In the genomic region with DNA sequence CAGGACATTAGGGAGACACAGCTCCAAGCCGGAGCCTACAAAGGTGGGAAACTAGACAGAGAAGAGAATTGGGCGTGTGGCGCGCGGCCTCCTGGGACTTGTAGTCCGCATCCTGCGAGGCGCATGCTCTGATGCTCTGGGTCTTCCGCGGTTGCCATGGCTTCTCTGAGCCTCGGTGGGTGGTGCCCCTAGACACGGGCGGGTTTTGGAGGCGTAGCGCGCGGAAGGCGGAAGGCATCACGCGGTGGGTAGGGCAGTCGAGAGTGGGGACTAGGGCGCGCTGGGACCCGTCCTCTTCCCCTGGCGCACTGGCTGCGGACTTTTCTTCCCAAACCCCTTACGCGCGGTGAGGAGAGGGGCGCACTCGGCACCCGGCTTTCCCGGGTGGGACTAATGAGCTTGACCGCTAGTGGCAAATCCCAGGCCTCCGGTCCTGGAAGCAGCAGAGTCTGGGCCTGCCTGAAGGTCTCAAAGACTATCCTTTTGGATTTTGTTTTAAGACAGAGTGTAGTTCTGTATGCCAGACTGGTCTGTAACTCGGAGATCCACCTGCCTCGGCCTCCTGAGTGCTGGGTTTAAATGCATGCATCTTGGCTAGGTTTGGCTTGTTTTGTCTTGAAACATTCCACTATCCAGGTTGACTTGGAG, we compare ENCODE assay signal across 8 mouse cellular contexts. TPM values are rescaled to one million over a fixed set of nuclear protein-coding genes. Genes with fewer than 3 reads are reported as not detected.
DNase-seq lines count a peak whose midpoint lies in the region; ATAC-seq and TF ChIP-seq lines count a peak whose summit lies in the region.

A gene (plus strand): TSS at position 160 of the 648 bp plus-strand sequence.

- TF ChIP-seq EP300 in ES-Bruce4 (IDR thresholded peaks at IDR 0.05; ENCODE audit: insufficient read depth, low read depth, low read length), result no peak

- intact Hi-C loops in heart, postnatal 14 days (cut with DNase I), result no loop called here

- peak within 1 kb of the TSS; percentile 36 for H3K9ac ChIP-seq in ES-Bruce4 (ENCODE audit: low read depth, poor library complexity, severe bottlenecking)
- peak within 1 kb of the TSS; percentile 76 for H3K9ac ChIP-seq in forebrain, embryonic 14.5 days (ENCODE audit: low read length)
- H3K9ac ChIP-seq in neural tube, embryonic 15.5 days (replicated peaks), result peak within 1 kb of the TSS; percentile 78

- H3K4me2 ChIP-seq in forebrain, embryonic 14.5 days (ENCODE audit: low read length), result peak within 1 kb of the TSS; percentile 63
- H3K4me2 ChIP-seq in neural tube, embryonic 15.5 days, result peak within 1 kb of the TSS; percentile 65

- H3K4me3 ChIP-seq in ES-Bruce4 (ENCODE audit: low read depth, low read length), result peak within 1 kb of the TSS; percentile 47
- H3K4me3 ChIP-seq in forebrain, embryonic 14.5 days (ENCODE audit: low read depth, low read length), result peak within 1 kb of the TSS; percentile 59
- H3K4me3 ChIP-seq in neural tube, embryonic 15.5 days (replicated peaks), result peak within 1 kb of the TSS; percentile 65

- TF ChIP-seq POLR2A in ES-Bruce4 (IDR thresholded peaks at IDR 0.05; ENCODE audit: insufficient read depth, low read length), result peak; percentile 15

- ATAC-seq in cerebellum, adult (ENCODE audit: insufficient number of reproducible peaks, low FRiP score, low TSS enrichment), result peak; percentile 99
- ATAC-seq in forebrain, embryonic 14.5 days, result peak; percentile 98
- peak; percentile 96 for ATAC-seq in neural tube, embryonic 15.5 days (ENCODE audit: low FRiP score)

- TF ChIP-seq CTCF in ES-Bruce4 (IDR thresholded peaks at IDR 0.05; ENCODE audit: low read depth, low read length), result no peak

- no peaks in the 10 kb centered on the region for H3K9me3 ChIP-seq in ES-Bruce4 (replicated peaks; ENCODE audit: control insufficient read depth, insufficient read depth, low read length, poor library complexity, severe bottlenecking)
- H3K9me3 ChIP-seq in forebrain, embryonic 14.5 days (replicated peaks; ENCODE audit: control insufficient read depth, low read length), result no peaks in the 10 kb centered on the region
- H3K9me3 ChIP-seq in neural tube, embryonic 15.5 days (replicated peaks), result no peaks in the 10 kb centered on the region

- 4% methylated on average over 36 of the region's 37 CpGs for WGBS in forebrain, embryonic 14.5 days
- WGBS in neural tube, embryonic 15.5 days, result 4% methylated on average over 32 of the region's 37 CpGs

- H3K27me3 ChIP-seq in ES-Bruce4 (ENCODE audit: control insufficient read depth, insufficient read depth, low read length, poor library complexity, severe bottlenecking), result no peaks in the 10 kb centered on the region
- H3K27me3 ChIP-seq in forebrain, embryonic 14.5 days (replicated peaks; ENCODE audit: control insufficient read depth, insufficient read depth, low read length), result no peaks in the 10 kb centered on the region
- no peaks in the 10 kb centered on the region for H3K27me3 ChIP-seq in neural tube, embryonic 15.5 days (replicated peaks)

- H3K36me3 ChIP-seq in ES-Bruce4 (ENCODE audit: control insufficient read depth, insufficient read depth, low read length, poor library complexity, severe bottlenecking), result peaks cover 4% of the 10 kb centered on the region
- H3K36me3 ChIP-seq in forebrain, embryonic 14.5 days (ENCODE audit: control insufficient read depth, insufficient read depth, low read length), result 0 out of 2 replicates have a peak, but pooled peaks cover 8% of the 10 kb centered on the region
- no peaks in the 10 kb centered on the region for H3K36me3 ChIP-seq in neural tube, embryonic 15.5 days

- no peak within 1 kb of the TSS for H3K27ac ChIP-seq in ES-Bruce4 (ENCODE audit: insufficient read depth, low read length)
- H3K27ac ChIP-seq in forebrain, embryonic 14.5 days (ENCODE audit: low read depth, low read length), result peak within 1 kb of the TSS; percentile 76
- H3K27ac ChIP-seq in neural tube, embryonic 15.5 days (replicated peaks), result peak within 1 kb of the TSS; percentile 90

- peak; percentile 98 for DNase-seq in forebrain, embryonic 14.5 days (ENCODE audit: low spot score)
- DNase-seq in heart, postnatal 14 days, result peak; percentile 94
- DNase-seq in layer of hippocampus, adult 11-12 months (ENCODE audit: low spot score), result peak; percentile 97
- peak; percentile 98 for DNase-seq in lung, adult 18-20 months
- DNase-seq in testis, postnatal 14 days (ENCODE audit: low spot score), result peak; percentile 94

- H3K4me1 ChIP-seq in ES-Bruce4 (ENCODE audit: control insufficient read depth, insufficient read depth, low read length), result peaks cover 4% of the 10 kb centered on the region
- peaks cover 3% of the 10 kb centered on the region; the same call in 1 of the 2 replicates for H3K4me1 ChIP-seq in forebrain, embryonic 14.5 days (ENCODE audit: control insufficient read depth, insufficient read depth, low read length)
- H3K4me1 ChIP-seq in neural tube, embryonic 15.5 days, result peaks cover 18% of the 10 kb centered on the region

RNA-seq across cellular contexts. Expression of the gene that starts here (rescaled TPM):
- polyA plus RNA-seq in ES-Bruce4 (2011; ENCODE audit: insufficient read depth, insufficient read length, low read depth, missing spikeins), result 25.4 and 28.8 TPM in 2 replicates
- 63.1 and 76.6 TPM in 2 replicates for polyA plus RNA-seq in forebrain, embryonic 14.5 days (2014; fragmentation: Nextera tagmentation; extraction: Ambion mirVana)
- total RNA-seq in heart, postnatal 14 days (2021), result 10 to 100 TPM in 1 of 2 experiments, 1 to 10 TPM in 1; 9.2 to 12.8 TPM
- 48.5 and 51.6 TPM in 2 replicates for polyA plus RNA-seq in neural tube, embryonic 15.5 days (2015; fragmentation: Nextera tagmentation; extraction: Ambion mirVana)
